Mouse (Mus musculus): ENCODE results near the gene Snta1. TPM values are rescaled to one million over a fixed set of nuclear protein-coding genes. Genes with fewer than 3 reads are reported as not detected.

Gene Snta1
- polyA plus RNA-seq (2012; ENCODE audit: insufficient read depth, insufficient read length, low replicate concordance, missing spikeins), result not detected in 2 replicates

- H3K4me3 ChIP-seq (ENCODE audit: insufficient read depth, low read depth, low read length), result peak within 1 kb of the TSS; percentile 72
- under 1% methylated on average over 83 of the region's 84 CpGs for WGBS
- TF ChIP-seq CTCF (IDR thresholded peaks at IDR 0.05; ENCODE audit: insufficient read depth, low read depth, low read length), result no peak
- TF ChIP-seq POLR2A (IDR thresholded peaks at IDR 0.05; ENCODE audit: insufficient read depth, low read depth, low read length), result peak; percentile 64
- H3K27ac ChIP-seq (ENCODE audit: insufficient read depth, low read depth, low read length), result peak within 1 kb of the TSS; percentile 73
- H3K4me1 ChIP-seq (ENCODE audit: control insufficient read depth, insufficient read depth, low read length), result peaks cover 16% of the 10 kb centered on the region
These were observed at the start of gene Snta1 for GRCm38 (mm10) chr2:154407643-154408445. Gene Snta1 (minus strand): TSS chr2:154408099.

- TF ChIP-seq CTCF (IDR thresholded peaks at IDR 0.05; ENCODE audit: insufficient read depth, low read depth, low read length) (no peak), POLR2A (IDR thresholded peaks at IDR 0.05; ENCODE audit: insufficient read depth, low read depth, low read length) (no peak)
- no peak overlapping the region for H3K27ac ChIP-seq (ENCODE audit: insufficient read depth, low read depth, low read length)
- H3K4me3 ChIP-seq (ENCODE audit: insufficient read depth, low read depth, low read length), result no peak overlapping the region
- H3K4me1 ChIP-seq (ENCODE audit: control insufficient read depth, insufficient read depth, low read length), result peaks cover 6% of the 10 kb centered on the region
These were observed 48.7 kb upstream of the Snta1 start for GRCm38 (mm10) chr2:154456621-154457020.

GRCm38 (mm10) chr2:154455776-154456175 lies 47.9 kb upstream of the Snta1 start:
- Histone ChIP-seq H3K27ac (ENCODE audit: insufficient read depth, low read depth, low read length) (peak overlapping the region; percentile 67), H3K4me1 (ENCODE audit: control insufficient read depth, insufficient read depth, low read length) (peaks cover 6% of the 10 kb centered on the region), H3K4me3 (ENCODE audit: insufficient read depth, low read depth, low read length) (no peak overlapping the region)
- 15% methylated on average over 5 of the region's 5 CpGs for WGBS
- TF ChIP-seq CTCF (IDR thresholded peaks at IDR 0.05; ENCODE audit: insufficient read depth, low read depth, low read length) (no peak), POLR2A (IDR thresholded peaks at IDR 0.05; ENCODE audit: insufficient read depth, low read depth, low read length) (no peak)

- 44% methylated on average over 3 of the region's 3 CpGs for WGBS
- Histone ChIP-seq H3K4me1 (ENCODE audit: control insufficient read depth, insufficient read depth, low read length) (peaks cover 2% of the 10 kb centered on the region; the same call in 1 of the 2 replicates), H3K27ac (ENCODE audit: insufficient read depth, low read depth, low read length) (peak overlapping the region; percentile 57), H3K4me3 (ENCODE audit: insufficient read depth, low read depth, low read length) (no peak overlapping the region)
- TF ChIP-seq CTCF (IDR thresholded peaks at IDR 0.05; ENCODE audit: insufficient read depth, low read depth, low read length) (no peak), POLR2A (IDR thresholded peaks at IDR 0.05; ENCODE audit: insufficient read depth, low read depth, low read length) (no peak)
These were observed 46.7 kb upstream of the Snta1 start for GRCm38 (mm10) chr2:154454605-154455004.

GRCm38 (mm10) chr2:154454099-154454498 lies 46.2 kb upstream of the Snta1 start:
- Histone ChIP-seq H3K4me3 (ENCODE audit: insufficient read depth, low read depth, low read length) (no peak overlapping the region), H3K4me1 (ENCODE audit: control insufficient read depth, insufficient read depth, low read length) (peaks cover 2% of the 10 kb centered on the region; the same call in 1 of the 2 replicates), H3K27ac (ENCODE audit: insufficient read depth, low read depth, low read length) (no peak overlapping the region)
- TF ChIP-seq POLR2A (IDR thresholded peaks at IDR 0.05; ENCODE audit: insufficient read depth, low read depth, low read length), result no peak
- TF ChIP-seq CTCF (IDR thresholded peaks at IDR 0.05; ENCODE audit: insufficient read depth, low read depth, low read length), result no peak
- WGBS, result 37% methylated on average over 1 of the region's 1 CpGs

- TF ChIP-seq CTCF (IDR thresholded peaks at IDR 0.05; ENCODE audit: insufficient read depth, low read depth, low read length) (no peak), POLR2A (IDR thresholded peaks at IDR 0.05; ENCODE audit: insufficient read depth, low read depth, low read length) (no peak)
- no peak overlapping the region for H3K27ac ChIP-seq (ENCODE audit: insufficient read depth, low read depth, low read length)
- H3K4me3 ChIP-seq (ENCODE audit: insufficient read depth, low read depth, low read length), result no peak overlapping the region
- H3K4me1 ChIP-seq (ENCODE audit: control insufficient read depth, insufficient read depth, low read length), result peaks cover 2% of the 10 kb centered on the region; the same call in 1 of the 2 replicates
- 88% methylated on average over 2 of the region's 2 CpGs for WGBS
These were observed 45.1 kb upstream of the Snta1 start for GRCm38 (mm10) chr2:154452951-154453350.

GRCm38 (mm10) chr2:154448633-154449032 lies 40.7 kb upstream of the Snta1 start:
- TF ChIP-seq POLR2A (IDR thresholded peaks at IDR 0.05; ENCODE audit: insufficient read depth, low read depth, low read length) (no peak), CTCF (IDR thresholded peaks at IDR 0.05; ENCODE audit: insufficient read depth, low read depth, low read length) (no peak)
- Histone ChIP-seq H3K4me3 (ENCODE audit: insufficient read depth, low read depth, low read length) (no peak overlapping the region), H3K27ac (ENCODE audit: insufficient read depth, low read depth, low read length) (no peak overlapping the region), H3K4me1 (ENCODE audit: control insufficient read depth, insufficient read depth, low read length) (no peaks in the 10 kb centered on the region)

- WGBS, result 96% methylated on average over 8 of the region's 8 CpGs
- TF ChIP-seq CTCF (IDR thresholded peaks at IDR 0.05; ENCODE audit: insufficient read depth, low read depth, low read length) (no peak), POLR2A (IDR thresholded peaks at IDR 0.05; ENCODE audit: insufficient read depth, low read depth, low read length) (no peak)
- Histone ChIP-seq H3K4me1 (ENCODE audit: control insufficient read depth, insufficient read depth, low read length) (no peaks in the 10 kb centered on the region), H3K27ac (ENCODE audit: insufficient read depth, low read depth, low read length) (no peak overlapping the region), H3K4me3 (ENCODE audit: insufficient read depth, low read depth, low read length) (no peak overlapping the region)
These were observed 39.9 kb upstream of the Snta1 start for GRCm38 (mm10) chr2:154447821-154448220.

GRCm38 (mm10) chr2:154440453-154440852 lies 32.6 kb upstream of the Snta1 start:
- no peak overlapping the region for H3K4me3 ChIP-seq (ENCODE audit: insufficient read depth, low read depth, low read length)

More at GRCm38 (mm10) chr2:154440453-154440852, 32.6 kb upstream of the Snta1 start:
- no peak for TF ChIP-seq POLR2A (IDR thresholded peaks at IDR 0.05; ENCODE audit: insufficient read depth, low read depth, low read length)
- no peak for TF ChIP-seq CTCF (IDR thresholded peaks at IDR 0.05; ENCODE audit: insufficient read depth, low read depth, low read length)
- Histone ChIP-seq H3K4me1 (ENCODE audit: control insufficient read depth, insufficient read depth, low read length) (no peaks in the 10 kb centered on the region), H3K27ac (ENCODE audit: insufficient read depth, low read depth, low read length) (no peak overlapping the region)

Data from olfactory bulb, adult 2 months (tissue).